Mouse (Mus musculus) gastrocnemius, adult 18-20 months (tissue): ENCODE data around the gene Gm45717. TPM values are rescaled to one million over a fixed set of nuclear protein-coding genes. Genes with fewer than 3 reads are reported as not detected.
A peak's percentile ranks its signal among the peaks of the same experiment; 100 is the strongest.
"Not testable (repeated sequence)": the region's sequence is repeated elsewhere in the genome, so short reads cannot be mapped to it uniquely, and the experiment has no call there.

Source experiments
- DNase-seq: peaks from one replicate; pipeline ENCODE4 v3.0.0; 2021; ENCODE audit warnings: low spot score
- long read RNA-seq, 2 experiments: library from polyadenylated mRNA; stranded (forward); transcript quantifications; one replicate each; pipeline ENCODE4 v2.0.0; 2021
- total RNA-seq, 2 experiments: library from RNA; stranded (reverse); gene quantifications; 2 replicates each; pipeline ENCODE4 v1.2.3; 2021

Gene Gm45717
- total RNA-seq, result not detected
- long read RNA-seq, experiment 1, result 0 reads
- long read RNA-seq, experiment 2, result 0 reads

DNA sequence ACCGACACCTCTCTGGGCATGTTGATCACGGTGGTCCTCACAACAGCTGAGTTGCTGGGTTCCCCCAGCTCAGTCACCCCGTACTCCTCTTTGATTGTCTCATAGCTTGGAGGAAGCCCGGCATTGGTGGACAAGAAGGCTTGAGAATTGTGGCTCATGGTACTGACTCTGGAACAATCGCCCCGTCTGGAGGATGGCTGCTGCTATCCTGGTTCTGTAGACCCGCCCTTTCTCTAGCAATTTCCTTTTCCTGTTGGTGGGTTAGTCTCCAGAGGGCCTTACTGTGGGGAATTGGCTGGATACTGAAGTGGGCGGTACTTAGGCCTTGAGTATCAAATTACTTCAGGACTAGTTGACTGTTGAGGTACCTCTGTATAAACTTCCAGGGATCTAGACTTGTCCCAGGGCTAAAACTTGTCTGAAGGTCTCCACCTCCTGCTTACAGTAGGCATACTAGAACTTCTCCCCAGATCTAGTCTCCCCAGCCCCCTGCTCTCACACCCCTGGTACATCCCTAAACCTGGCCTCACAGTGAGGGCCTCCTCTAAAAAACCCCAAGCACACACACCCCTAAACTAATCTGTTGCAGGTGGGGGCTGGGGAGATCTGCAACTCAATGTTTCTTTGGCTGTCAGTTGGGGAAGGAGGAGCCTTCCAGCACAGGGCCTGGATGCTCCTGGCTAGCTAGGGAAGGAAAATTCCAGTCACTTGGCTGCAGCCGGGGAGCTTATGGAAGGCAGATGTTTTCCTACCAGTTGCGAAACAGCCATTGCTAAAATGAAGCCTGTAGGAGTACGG lies at the start of gene Gm45717, which contains the start of gene Ifitm2:
Gene Gm45717 (minus strand): TSS at position 180 of the 798 bp plus-strand sequence.
Gene Ifitm2 (minus strand): TSS at position 230 of the 798 bp plus-strand sequence.
- DNase-seq, result peak; percentile 90

DNA sequence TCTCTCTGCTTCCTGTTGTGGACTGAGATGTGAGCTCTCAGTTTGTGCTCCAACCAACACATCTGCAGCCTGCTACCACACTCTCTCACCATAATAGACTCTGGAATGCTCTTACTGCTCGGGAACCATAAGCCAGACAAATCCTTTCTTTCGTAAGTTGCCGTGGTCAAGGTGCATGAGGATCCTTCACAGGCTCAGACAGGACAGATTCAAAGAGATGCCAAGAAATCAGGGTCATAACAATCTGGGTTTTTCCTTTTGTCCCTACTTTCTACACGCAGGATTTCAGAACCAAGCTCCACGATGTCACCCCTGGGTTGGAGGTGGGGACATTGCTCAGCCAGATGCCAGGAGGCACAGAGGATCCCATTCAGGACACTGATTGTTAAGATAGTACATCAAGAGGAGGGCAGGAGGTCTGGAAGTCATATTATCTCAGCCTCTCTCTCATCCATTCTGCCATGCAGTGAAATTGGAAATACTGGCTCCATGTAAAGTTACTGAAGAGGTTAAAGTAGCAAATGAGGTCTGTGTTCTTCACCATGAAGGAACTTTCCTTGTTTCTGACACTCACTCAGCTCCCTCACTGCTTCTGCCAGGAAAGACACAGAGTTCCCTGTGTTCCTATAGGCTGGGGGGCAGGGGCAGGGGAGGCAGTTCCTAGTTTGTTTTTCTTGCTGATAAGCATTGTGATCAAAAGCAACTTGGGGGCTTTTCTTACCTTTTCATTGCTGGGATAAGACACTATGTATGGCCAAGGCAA lies 47.7 kb upstream of the Gm45717 start:
- no peak for DNase-seq

GRCm38 (mm10) chr7:141000881-141001708 lies 45.4 kb upstream of the Gm45717 start:
- DNase-seq, result no peak

DNA sequence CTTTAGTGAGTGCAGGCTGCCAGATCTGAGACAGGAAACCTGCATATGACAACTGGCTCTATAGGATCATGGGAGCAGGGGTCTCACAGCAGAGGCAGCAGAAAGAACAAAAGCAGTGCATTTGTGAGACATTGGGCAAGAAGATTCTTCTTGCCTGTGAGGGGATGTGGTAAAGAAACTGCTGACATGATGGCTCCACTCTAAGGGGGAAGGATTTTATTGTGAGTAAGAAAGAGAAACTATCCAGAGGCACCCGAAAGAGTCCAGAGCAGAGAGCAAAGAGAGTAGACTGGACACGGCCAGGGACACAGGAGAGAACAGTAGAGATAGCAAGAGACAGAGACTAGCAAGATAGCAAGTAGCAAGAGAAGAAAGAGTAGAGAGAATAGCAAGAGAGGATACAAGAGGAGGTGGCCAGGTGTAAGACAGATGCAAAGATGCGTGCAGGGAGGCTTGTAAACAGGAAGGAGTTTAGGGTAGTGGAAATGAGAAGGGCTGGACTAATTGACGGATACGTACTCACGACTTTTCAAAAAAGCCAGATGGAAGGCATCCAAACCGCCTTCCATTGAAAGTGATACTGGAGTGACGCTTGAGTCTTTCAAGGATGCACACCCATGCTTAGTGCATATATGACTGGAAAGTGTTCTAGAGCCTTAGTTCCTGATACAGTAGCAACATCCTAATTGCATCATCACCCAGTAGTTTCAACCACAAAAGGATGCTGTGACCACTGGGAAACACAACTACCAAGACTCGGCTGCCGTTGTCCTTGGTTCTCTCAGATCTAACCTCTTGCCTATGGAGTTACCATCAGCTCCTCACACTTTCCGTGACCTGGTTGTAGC lies 43.3 kb upstream of the Gm45717 start:
- no peak for DNase-seq

GRCm38 (mm10) chr7:140997817-140998216 lies 42.1 kb upstream of the Gm45717 start:
- no peak for DNase-seq

GRCm38 (mm10) chr7:140991117-140991689 lies 35.5 kb upstream of the Gm45717 start:
- no peak for DNase-seq

DNA sequence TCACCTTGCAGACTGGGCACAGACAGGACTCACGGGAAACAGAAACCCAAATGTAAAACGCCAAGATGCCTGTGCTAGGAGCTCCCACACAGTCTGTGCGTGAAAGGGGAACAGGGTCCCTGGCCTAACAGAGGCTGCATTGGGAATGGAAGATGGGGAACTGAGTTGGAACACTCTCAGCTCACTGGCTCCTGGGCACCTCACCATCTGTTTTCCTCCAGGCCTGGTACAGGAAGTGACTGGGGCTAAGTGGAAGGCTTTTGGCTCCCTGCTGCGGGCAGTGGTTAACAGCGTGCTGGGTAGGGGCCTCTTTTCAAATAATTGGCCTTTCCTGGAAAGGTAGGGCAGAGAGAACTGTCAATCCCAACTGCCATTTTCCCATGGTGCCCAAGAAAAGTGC lies 34.9 kb upstream of the Gm45717 start:
- no peak for DNase-seq

DNA sequence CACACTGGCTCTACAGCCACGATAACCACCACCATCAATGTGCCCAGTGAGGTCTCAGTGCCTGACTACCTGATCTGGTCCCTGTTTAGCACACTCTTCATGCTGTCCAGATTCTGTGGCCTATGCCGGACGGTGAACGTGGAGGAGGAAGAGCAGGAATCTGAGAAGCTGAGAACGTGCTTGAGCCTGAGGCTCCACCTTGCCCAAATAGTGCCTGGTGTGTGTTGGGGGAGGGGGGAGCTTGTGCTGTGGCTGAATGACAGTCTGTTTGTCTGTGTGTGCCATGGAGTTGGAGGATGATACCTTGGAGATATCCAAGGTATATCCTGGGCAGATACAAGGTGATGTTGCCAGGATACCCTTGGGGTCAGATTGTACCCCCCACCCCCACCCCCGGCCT lies 34.4 kb upstream of the Gm45717 start:
- DNase-seq, result no peak

DNA sequence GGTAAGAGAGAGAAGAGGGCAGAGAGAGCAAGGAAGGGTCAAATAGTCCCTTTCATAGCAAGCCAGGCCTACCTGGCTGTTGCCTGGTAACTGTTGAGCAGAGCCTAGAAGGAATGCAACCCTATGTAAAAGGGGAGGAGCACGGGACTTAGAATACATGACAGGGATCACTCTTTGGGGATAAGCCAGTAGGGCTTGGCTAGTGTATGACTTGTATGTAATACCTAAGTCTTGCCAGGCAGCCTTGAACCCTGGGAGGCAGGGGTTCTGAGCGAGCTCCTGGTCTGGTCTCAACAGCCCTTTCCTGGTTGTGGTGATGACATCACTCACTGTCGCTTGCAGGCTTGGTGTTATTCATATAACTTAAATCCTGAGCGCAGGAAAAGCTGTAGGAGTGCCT lies 33.3 kb upstream of the Gm45717 start:
- DNase-seq, result no peak

DNA sequence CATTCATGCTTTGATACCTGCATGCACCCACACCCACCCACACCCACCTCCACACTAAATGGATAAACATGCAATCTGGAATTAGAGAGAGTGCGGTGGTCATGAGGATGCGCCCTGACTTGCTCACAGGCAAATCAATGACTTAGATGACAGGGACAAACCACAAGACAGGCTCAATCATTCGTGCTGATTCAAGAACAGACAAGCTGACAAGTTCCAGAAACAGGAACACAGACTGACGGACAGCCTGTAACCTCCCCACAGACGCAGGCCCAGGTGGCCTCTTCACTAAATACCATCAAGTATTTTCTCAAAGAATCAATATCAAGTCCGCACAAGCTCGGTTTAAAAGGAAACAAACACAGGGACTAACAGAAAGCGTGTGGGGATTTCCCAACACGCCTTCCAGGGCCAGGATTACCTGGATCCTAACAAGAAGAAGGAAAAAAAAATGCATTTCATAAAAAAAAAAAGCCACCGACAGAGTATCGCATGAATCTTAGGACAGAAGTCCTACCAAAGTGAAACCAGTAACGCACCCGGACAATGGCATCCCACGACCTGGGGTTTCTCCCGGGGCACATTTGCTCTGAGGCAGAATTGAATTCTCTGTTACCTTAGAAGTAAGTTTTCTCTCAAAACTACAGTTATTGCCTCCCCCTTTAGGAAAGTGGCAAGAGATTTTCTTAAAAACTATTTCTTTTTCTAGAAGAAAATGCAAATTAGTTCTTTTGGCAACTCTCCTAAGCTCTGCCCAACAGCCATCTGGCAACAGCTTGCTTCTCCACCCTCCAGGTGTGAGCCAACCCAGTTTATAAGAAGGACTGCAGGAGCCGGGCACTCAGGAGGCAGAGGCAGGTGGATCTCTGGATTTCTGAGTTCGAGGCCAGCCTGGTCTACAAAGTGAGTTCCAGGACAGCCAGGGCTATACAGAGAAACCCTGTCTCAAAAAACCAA lies 31.7 kb upstream of the Gm45717 start:
- DNase-seq, result no peak

DNA sequence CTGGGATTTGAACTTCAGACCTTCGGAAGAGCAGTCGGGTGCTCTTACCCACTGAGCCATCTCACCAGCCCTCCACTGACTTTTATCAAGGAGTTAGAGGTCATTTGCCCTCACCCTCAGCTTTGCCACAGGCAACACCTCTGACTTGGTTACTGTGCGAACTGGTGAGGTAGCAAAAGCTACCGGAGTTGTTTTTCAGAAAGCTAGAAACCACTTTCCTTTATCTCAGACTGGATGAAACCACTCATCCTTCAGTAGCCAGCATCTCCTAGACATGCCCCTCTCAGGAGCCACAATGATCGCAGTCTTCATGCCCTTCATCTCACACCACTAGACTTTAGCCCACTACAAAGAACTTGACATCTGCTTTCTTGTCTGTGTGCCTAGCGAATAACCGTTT lies 27.2 kb upstream of the Gm45717 start:
- no peak for DNase-seq

GRCm38 (mm10) chr7:140981704-140982103 lies 26.0 kb upstream of the Gm45717 start:
- no peak for DNase-seq

DNA sequence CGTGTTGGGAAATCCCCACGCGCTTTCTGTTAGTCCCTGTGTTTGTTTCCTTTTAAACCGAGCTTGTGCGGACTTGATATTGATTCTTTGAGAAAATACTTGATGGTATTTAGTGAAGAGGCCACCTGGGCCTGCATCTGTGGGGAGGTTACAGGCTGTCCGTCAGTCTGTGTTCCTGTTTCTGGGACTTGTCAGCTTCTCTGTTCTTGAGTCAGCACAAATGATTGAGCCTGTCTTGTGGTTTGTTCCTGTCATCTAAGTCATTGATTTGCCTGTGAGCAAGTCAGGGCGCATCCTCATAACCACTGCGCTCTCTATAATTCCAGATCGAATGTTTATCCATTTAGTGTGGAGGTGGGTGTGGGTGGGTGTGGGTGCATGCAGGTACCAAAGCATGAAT lies 21.0 kb upstream of the Gm45717 start:
- DNase-seq, result not testable (repeated sequence)

GRCm38 (mm10) chr7:140975465-140975864 lies 19.7 kb upstream of the Gm45717 start:
- DNase-seq, result no peak

GRCm38 (mm10) chr7:140974940-140975339 lies 19.2 kb upstream of the Gm45717 start:
- no peak for DNase-seq

DNA sequence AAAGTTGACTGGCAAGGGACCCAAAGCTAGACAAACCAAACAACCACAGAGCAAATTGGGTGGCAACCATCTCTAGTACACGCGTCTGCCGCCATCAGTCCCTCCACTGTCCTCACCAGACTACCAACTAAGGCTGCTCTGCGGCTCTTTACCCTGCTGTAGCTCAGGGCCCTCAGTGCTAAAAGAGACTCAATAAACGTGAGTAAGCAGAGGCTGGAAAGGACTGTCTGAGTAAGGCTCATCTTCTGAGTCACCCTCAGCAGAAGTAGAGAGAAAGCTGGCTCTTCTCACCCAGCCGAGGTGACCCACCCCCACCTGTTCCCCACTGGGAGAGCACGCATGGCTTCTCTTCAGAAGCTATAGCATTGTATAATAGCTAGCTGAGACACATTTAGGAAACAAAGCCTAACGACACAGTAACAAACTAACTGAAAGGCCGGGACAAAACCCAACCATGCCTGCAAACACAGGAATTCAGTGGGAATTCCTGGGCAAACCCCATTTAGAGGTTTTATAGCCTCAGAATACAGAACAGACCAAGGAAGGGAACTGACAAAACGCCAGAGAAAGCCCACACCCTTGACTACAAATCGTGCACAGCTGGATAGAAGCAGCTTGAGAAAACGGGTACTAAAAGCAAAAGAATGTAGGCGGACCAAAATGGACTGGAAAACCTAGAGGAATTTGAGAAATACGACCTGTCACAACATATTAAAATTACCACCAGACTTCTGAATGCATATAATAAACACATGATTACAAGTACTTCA lies 17.8 kb upstream of the Gm45717 start:
- no peak for DNase-seq

DNA sequence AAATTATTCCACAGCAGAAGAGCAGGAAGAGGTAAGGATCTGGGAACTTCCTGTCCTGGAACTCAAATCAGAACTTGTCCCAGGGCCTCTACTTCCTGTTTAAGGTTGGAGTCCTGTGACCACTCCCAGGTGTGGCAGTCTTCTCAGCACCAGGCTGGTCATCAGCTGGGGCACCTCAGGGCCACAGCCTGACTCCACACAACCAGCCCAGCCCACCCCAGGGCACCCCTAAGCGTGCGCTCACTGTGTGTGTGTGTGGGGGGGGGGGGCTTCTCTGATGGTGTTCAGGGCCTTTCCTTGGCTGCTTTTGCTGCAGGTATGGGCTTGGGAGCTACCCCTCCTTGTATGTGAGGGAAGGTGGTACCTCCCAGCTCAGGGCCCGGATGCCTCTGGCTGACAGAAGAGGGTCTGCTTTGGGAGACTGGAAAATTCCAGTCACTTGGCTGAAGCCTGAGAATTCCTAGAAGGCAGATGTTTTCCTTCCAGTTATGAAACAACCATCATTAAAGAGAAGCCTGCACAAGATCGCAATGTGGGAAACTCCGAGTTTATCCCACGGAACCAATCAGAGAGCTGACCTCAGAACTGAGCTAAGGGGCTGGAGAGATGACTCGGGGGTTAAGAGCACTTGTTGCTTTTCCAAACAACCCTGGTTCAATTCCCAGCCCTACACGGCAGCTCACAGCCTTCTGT lies 15.9 kb upstream of the Gm45717 start:
- no peak for DNase-seq

GRCm38 (mm10) chr7:140970931-140971330 lies 15.2 kb upstream of the Gm45717 start:
- DNase-seq, result no peak
